In the genomic region with DNA sequence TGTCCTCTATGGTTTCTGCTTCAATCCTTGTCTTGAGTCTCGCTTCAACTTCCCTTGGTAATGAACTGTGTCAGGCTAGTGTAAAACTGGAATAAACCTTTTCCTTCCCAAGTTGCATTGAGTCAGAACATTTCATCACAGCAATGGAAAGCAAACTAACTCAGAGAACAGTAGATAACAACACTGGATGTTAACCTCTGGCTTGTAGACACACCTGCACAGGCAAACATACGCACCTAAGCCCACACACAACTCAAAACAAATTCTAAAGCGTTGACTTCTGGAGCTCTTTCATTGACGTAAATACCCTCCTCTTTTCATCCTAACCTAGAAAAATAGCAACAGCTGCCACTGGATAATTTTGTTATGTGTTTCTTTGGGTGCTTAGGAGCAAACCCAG, we compare ENCODE assay signal across 35 mouse cellular contexts.
"Had no signal": no experiment of that assay in that cellular context is flagged by ENCODE, and none has a peak within 500 bp of the region (broad histone marks: within the 10 kb centered on the region; RNA-seq: fewer than 3 reads in every experiment).

No protein-coding gene starts in this region.

- H3K9ac ChIP-seq: heart, embryonic 12.5 days; heart, embryonic 13.5 days; heart, embryonic 15.5 days; hindbrain, embryonic 12.5 days; hindbrain, embryonic 13.5 days; hindbrain, embryonic 14.5 days; hindbrain, embryonic 15.5 days; intestine, embryonic 15.5 days; kidney, embryonic 15.5 days had no signal

- H3K4me2 ChIP-seq: heart, embryonic 11.5 days; heart, embryonic 12.5 days; heart, embryonic 13.5 days; heart, embryonic 15.5 days; hindbrain, embryonic 12.5 days; hindbrain, embryonic 13.5 days; hindbrain, embryonic 14.5 days; hindbrain, embryonic 15.5 days; intestine, embryonic 15.5 days; kidney, embryonic 15.5 days had no signal

- DNase-seq: heart, postnatal 10 days; heart, postnatal 14 days; heart, postnatal 36 days; heart, postnatal 4 days; kidney, adult 11 months; kidney, adult 18-20 months; kidney, adult 2 months; kidney, adult 8-10 months; kidney, adult 9 months; kidney, postnatal 10 days; kidney, postnatal 14 days; kidney, postnatal 25 days; kidney, postnatal 36 days; kidney, postnatal 4 days; layer of hippocampus, adult 9-11 months; layer of hippocampus, postnatal 36 days had no signal

- ATAC-seq: hindbrain, embryonic 16.5 days; hindbrain, postnatal 0 days; inflammation-experienced regulatory T-cells, adult 6 months; intestine, embryonic 15.5 days; intestine, embryonic 16.5 days; intestine, postnatal 0 days had no signal

- H3K9me3 ChIP-seq: heart, embryonic 10.5 days; heart, embryonic 12.5 days; heart, embryonic 13.5 days; heart, embryonic 15.5 days; hindbrain, embryonic 10.5 days; hindbrain, embryonic 12.5 days; hindbrain, embryonic 13.5 days; hindbrain, embryonic 15.5 days; intestine, embryonic 15.5 days; kidney, embryonic 15.5 days had no signal

- H3K27me3 ChIP-seq: heart, embryonic 12.5 days; heart, embryonic 13.5 days; heart, embryonic 15.5 days; hindbrain, embryonic 12.5 days; hindbrain, embryonic 13.5 days; hindbrain, embryonic 15.5 days; intestine, embryonic 15.5 days; kidney, embryonic 15.5 days had no signal

- H3K4me1 ChIP-seq: heart, embryonic 10.5 days; heart, embryonic 12.5 days; heart, embryonic 13.5 days; heart, embryonic 15.5 days; hindbrain, embryonic 12.5 days; hindbrain, embryonic 13.5 days; hindbrain, embryonic 15.5 days; intestine, embryonic 15.5 days had no signal

- H3K4me3 ChIP-seq: heart, embryonic 10.5 days; heart, embryonic 12.5 days; heart, embryonic 13.5 days; heart, embryonic 15.5 days; hindbrain, embryonic 10.5 days; hindbrain, embryonic 12.5 days; hindbrain, embryonic 13.5 days; hindbrain, embryonic 15.5 days; intestine, embryonic 15.5 days; kidney, embryonic 15.5 days; layer of hippocampus, adult 2 months had no signal

- H3K27ac ChIP-seq: heart, embryonic 10.5 days; heart, embryonic 13.5 days; heart, embryonic 15.5 days; hindbrain, embryonic 10.5 days; hindbrain, embryonic 12.5 days; hindbrain, embryonic 13.5 days; hindbrain, embryonic 14.5 days; hindbrain, embryonic 15.5 days; hindbrain, postnatal 0 days; intestine, embryonic 15.5 days; kidney, embryonic 15.5 days; kidney, postnatal 0 days; layer of hippocampus, adult 2 months had no signal

- H3K36me3 ChIP-seq: heart, embryonic 10.5 days; heart, embryonic 12.5 days; heart, embryonic 13.5 days; heart, embryonic 15.5 days; hindbrain, embryonic 10.5 days; hindbrain, embryonic 12.5 days; hindbrain, embryonic 13.5 days; hindbrain, embryonic 15.5 days; intestine, embryonic 15.5 days; kidney, embryonic 15.5 days had no signal
